Mouse (Mus musculus) neutrophil, adult 65 days (primary cell): Measurements from ENCODE around the gene Vmn1r175. TPM values are rescaled to one million over a fixed set of nuclear protein-coding genes. Genes with fewer than 3 reads are reported as not detected.

ENCODE experiments used
- total RNA-seq: library from RNA; stranded (reverse); gene quantifications from 2 replicates; pipeline ENCODE4 v1.2.4, GENCODE M21; 2023

The Vmn1r175 gene
- not detected in 2 replicates for total RNA-seq

GRCm38 (mm10) chr7:23810543-23810942, at the start of gene Vmn1r175:
Vmn1r175 (minus strand) TSS chr7:23810643.

GRCm38 (mm10) chr7:23837272-23837671, 26.8 kb upstream of the Vmn1r175 start, which contains the start of gene Vmn1r176:
Vmn1r176 (minus strand) TSS chr7:23837372.

Other genes starting within 250 kb of the Vmn1r175 start
- gene Vmn1r169, start 235.1 kb downstream of the Vmn1r175 start, total RNA-seq, result not detected in 2 replicates
- gene Vmn1r170, start 204.5 kb downstream of the Vmn1r175 start, total RNA-seq, result not detected in 2 replicates
- gene Vmn1r171, start 179.9 kb downstream of the Vmn1r175 start, total RNA-seq, result not detected in 2 replicates
- not detected in 2 replicates for gene Vmn1r172, start 152.3 kb downstream of the Vmn1r175 start, total RNA-seq
- not detected in 2 replicates for gene Vmn1r173, start 109.9 kb downstream of the Vmn1r175 start, total RNA-seq
- not detected in 2 replicates for gene Vmn1r174, start 58.4 kb downstream of the Vmn1r175 start, total RNA-seq
- gene Vmn1r176, start 26.7 kb upstream of the Vmn1r175 start, total RNA-seq, result not detected in 2 replicates
- gene Vmn1r177, start 55.8 kb upstream of the Vmn1r175 start, total RNA-seq, result not detected in 2 replicates
- gene Vmn1r178, start 81.4 kb upstream of the Vmn1r175 start, total RNA-seq, result not detected in 2 replicates
- not detected in 2 replicates for gene Vmn1r179, start 116.3 kb upstream of the Vmn1r175 start, total RNA-seq
- not detected in 2 replicates for gene Vmn1r180, start 140.0 kb upstream of the Vmn1r175 start, total RNA-seq
- gene Vmn1r181, start 164.0 kb upstream of the Vmn1r175 start, total RNA-seq, result not detected in 2 replicates
- not detected in 2 replicates for gene V1rd19, start 191.0 kb upstream of the Vmn1r175 start, total RNA-seq
- not detected in 2 replicates for gene Vmn1r183, start 242.6 kb upstream of the Vmn1r175 start, total RNA-seq